Mouse (Mus musculus): Measurements from ENCODE around the gene Klc4.

DNA sequence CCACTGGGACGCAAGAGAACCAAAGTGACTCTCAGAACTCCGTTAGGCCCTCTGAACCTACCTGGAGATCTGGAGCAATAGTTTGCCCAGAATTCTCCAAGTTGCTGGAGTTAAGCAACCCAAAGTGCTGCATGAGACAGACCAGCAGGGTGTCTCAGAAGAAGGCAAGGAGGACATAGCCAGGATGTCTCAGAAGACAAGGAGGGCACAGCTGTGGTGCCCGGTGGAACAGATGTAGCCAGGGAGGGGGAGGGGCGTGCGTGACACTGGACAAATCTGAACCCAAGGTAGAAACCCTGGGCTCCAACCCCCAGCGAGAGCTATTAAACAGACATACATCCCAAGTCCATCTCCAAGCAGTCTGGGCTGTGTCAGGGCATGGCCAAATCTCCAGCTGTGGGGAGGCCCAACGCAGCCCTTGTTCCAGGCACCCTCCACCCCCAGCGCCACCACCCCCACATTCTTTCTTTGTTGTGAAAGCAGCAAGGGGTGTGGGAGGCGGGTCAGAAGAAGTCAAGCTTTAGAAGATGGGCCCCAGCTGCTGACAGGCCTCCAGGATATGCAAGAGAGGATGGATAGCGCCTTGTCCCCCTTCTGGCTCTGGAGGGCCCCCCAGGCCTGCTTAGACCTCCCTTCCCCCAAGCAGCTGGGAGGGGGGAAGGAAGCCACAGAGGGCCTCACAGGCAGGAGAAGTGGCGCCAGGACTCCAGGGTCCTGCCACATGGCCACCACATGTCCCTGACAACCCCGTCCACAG is 16.0 kb downstream of the Klc4 start:
- no peak for TF ChIP-seq CTCF (IDR thresholded peaks at IDR 0.05; ENCODE audit: low read depth)
- no peak for TF ChIP-seq EP300 (IDR thresholded peaks at IDR 0.05; ENCODE audit: low read depth)
